Mouse (Mus musculus) lung, adult 2 months (tissue): ENCODE results near the gene Nap1l4.

Source experiments
- CTCF ChIP-seq: fragments of 200-500 bp; IDR thresholded peaks from 2 replicates; pipeline ENCODE4 v1.5.1; 2011; ENCODE audit warnings: mild to moderate bottlenecking, low read length, control low read depth; ENCODE audit not compliant: insufficient read depth
- POLR2A ChIP-seq: fragments of 200-500 bp; IDR thresholded peaks from 2 replicates; pipeline ENCODE4 v1.6.1; 2011; ENCODE audit warnings: low read depth, mild to moderate bottlenecking, control low read depth, low read length, borderline replicate concordance; ENCODE audit errors: extremely low read depth

- TF ChIP-seq POLR2A (no peak), CTCF (no peak)
These were observed 29.6 kb downstream of the Nap1l4 start for GRCm38 (mm10) chr7:143519333-143519732.
